Mouse (Mus musculus) midbrain, postnatal 0 days (tissue): ENCODE measurements around the gene Denr. TPM values are rescaled to one million over a fixed set of nuclear protein-coding genes. Genes with fewer than 3 reads are reported as not detected.

Experiments
- ATAC-seq: fragments of 200-750 bp; cut with Nextera tagmentation; 2 replicates; pipeline ENCODE4 v1.8.0; 2017; ENCODE audit warnings: moderate number of reproducible peaks, mild to moderate bottlenecking, moderate TSS enrichment, moderate library complexity; ENCODE audit not compliant: low FRiP score
- DNase-seq: peaks from one replicate; pipeline ENCODE4 v3.0.0-alpha.2; 2015; ENCODE audit warnings: low spot score
- H3K27ac ChIP-seq: fragments of 300-500 bp; sonication (generic); 2 replicates; pipeline ENCODE4 v1.5.1; 2014; ENCODE audit warnings: low read depth, mild to moderate bottlenecking, low read length, mixed read lengths
- H3K27me3 ChIP-seq: fragments of 300-500 bp; sonication (generic); 2 replicates; pipeline ENCODE4 v1.6.1; 2014; ENCODE audit warnings: low read length, control low read depth, mixed read lengths; ENCODE audit not compliant: insufficient read depth
- H3K36me3 ChIP-seq: fragments of 300-500 bp; sonication (generic); 2 replicates; pipeline ENCODE4 v1.6.1; 2014; ENCODE audit warnings: low read length, control low read depth, mixed read lengths; ENCODE audit not compliant: insufficient read depth
- H3K4me1 ChIP-seq: fragments of 300-500 bp; sonication (generic); 2 replicates; pipeline ENCODE4 v1.6.1; 2014; ENCODE audit warnings: mild to moderate bottlenecking, control low read depth, antibody characterized with exemption, low read length, mixed read lengths; ENCODE audit not compliant: insufficient read depth
- H3K4me2 ChIP-seq: fragments of 300-500 bp; sonication (generic); 2 replicates; pipeline ENCODE4 v1.6.1; 2014; ENCODE audit warnings: low read depth, mild to moderate bottlenecking, low read length, mixed read lengths; ENCODE audit not compliant: poor library complexity, severe bottlenecking
- H3K4me3 ChIP-seq: fragments of 300-500 bp; sonication (generic); 2 replicates; pipeline ENCODE4 v1.5.1; 2014; ENCODE audit warnings: low read depth, mild to moderate bottlenecking, low read length, moderate library complexity
- H3K9ac ChIP-seq: fragments of 300-500 bp; sonication (generic); replicated peaks from 2 replicates; pipeline ENCODE4 v1.6.1; 2014; ENCODE audit warnings: mild to moderate bottlenecking, low read length, moderate library complexity, mixed read lengths; ENCODE audit not compliant: poor library complexity, severe bottlenecking
- H3K9me3 ChIP-seq: fragments of 300-500 bp; sonication (generic); 2 replicates; pipeline ENCODE4 v1.6.1; 2016; ENCODE audit warnings: low read length, control low read depth
- CTCF ChIP-seq: IDR thresholded peaks from 2 replicates; pipeline ENCODE4 v1.5.1; 2016; ENCODE audit warnings: antibody characterized with exemption, mild to moderate bottlenecking
- WGBS: fragments of 180-500 bp; shearing (Covaris S2); extraction: QIAGEN DNeasy Blood & Tissue Kit; methylation state at CpG from one replicate; pipeline ENCODE4 v1.1.7; 2014; 5-methylcytosine and 5-hydroxymethylcytosine counted together
- polyA plus RNA-seq: library from polyadenylated mRNA; unstranded; fragments of >200 nt; fragmentation: Nextera tagmentation; extraction: Ambion mirVana; gene quantifications from 2 replicates; pipeline ENCODE4 v1.2.1, GENCODE M21; 2015
- total RNA-seq: library from RNA; depleted of rRNA; stranded (reverse); fragments of >200 nt; gene quantifications from 2 replicates; pipeline ENCODE4 v1.2.3, GENCODE M21; 2014

The Denr gene
- total and polyA plus RNA-seq, 2 experiments from 2014 or later, result 13.8 to 158 TPM

- no peaks in the 10 kb centered on the region for H3K4me1 ChIP-seq
- no peaks in the 10 kb centered on the region for H3K27me3 ChIP-seq
- no peaks in the 10 kb centered on the region for H3K36me3 ChIP-seq
- H3K4me3 ChIP-seq, result no peak overlapping the region
- TF ChIP-seq CTCF, result no peak
- ATAC-seq (no peak), DNase-seq (no peak)
- H3K27ac ChIP-seq, result no peak overlapping the region
- H3K9ac ChIP-seq, result no peak overlapping the region
- no peak overlapping the region for H3K4me2 ChIP-seq
- WGBS, result 91% methylated on average over 5 of the region's 5 CpGs
- no peaks in the 10 kb centered on the region for H3K9me3 ChIP-seq
These were observed 13.5 kb upstream of the Denr start for GRCm38 (mm10) chr5:123893520-123893919.

DNA sequence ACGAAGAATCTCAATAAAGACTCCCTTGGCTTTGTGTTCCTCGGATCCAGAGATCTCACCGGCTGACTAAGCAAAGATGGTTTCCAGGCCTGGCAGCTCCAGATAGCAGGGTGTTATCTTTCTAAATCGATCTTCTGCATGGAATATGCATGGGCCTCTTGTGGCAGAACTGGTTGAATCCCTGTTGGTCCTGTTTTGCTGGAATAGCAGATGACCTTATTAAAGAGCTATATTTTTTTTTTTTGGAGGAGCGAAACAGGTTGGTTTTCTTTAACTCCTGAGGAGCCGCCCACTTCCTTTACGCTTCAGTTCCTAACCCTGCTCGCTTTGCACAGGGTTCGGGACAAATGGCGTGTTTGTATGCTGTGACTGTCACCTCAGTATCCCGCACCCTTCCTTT lies 10.6 kb upstream of the Denr start:
- ATAC-seq, result no peak
- WGBS, result 84% methylated on average over 11 of the region's 11 CpGs
- no peak overlapping the region for H3K4me3 ChIP-seq

GRCm38 (mm10) chr5:123897352-123897751 lies 9.6 kb upstream of the Denr start:
- ATAC-seq, result no peak
- Histone ChIP-seq H3K4me1 (no peaks in the 10 kb centered on the region), H3K27ac (no peak overlapping the region), H3K9ac (no peak overlapping the region), H3K27me3 (no peaks in the 10 kb centered on the region), H3K4me2 (no peak overlapping the region), H3K9me3 (no peaks in the 10 kb centered on the region), H3K4me3 (no peak overlapping the region), H3K36me3 (no peaks in the 10 kb centered on the region)
- WGBS, result 83% methylated on average over 13 of the region's 13 CpGs
- TF ChIP-seq CTCF, result no peak
- no peak for DNase-seq

More for the DNA sequence above, 10.6 kb upstream of the Denr start:
- Histone ChIP-seq H3K27me3 (no peaks in the 10 kb centered on the region), H3K9me3 (no peaks in the 10 kb centered on the region), H3K4me2 (no peak overlapping the region), H3K9ac (no peak overlapping the region), H3K36me3 (no peaks in the 10 kb centered on the region), H3K4me1 (no peaks in the 10 kb centered on the region), H3K27ac (no peak overlapping the region)
- TF ChIP-seq CTCF, result no peak
- no peak for DNase-seq

DNA sequence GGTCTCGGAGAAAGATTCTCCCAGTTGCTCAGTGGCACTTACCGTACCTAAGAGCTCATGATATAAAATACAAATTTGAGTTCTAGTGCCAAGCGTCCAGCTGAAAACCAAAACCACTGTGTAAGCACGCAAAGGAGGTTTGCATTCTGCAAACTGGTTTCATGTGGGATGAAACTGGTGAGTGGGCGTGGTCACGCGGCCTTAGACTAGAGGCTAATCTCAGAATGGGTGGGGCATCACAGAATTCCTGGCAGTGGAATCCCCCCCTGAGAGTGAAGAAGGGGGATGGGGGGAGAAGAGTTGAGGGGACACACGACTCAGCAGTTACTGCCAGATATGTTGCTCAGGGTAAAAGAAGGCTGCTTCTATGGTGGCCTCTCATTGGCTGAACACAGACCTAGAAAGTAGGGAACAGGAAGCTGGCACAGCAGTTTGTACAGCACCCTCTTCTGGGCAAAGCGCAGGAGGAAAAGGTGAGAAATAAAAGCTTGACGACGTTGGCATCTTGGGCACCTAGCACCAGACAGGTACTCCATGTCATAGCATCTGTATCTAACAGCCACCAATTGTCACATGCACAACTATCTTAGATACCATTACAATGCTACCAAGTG lies 2.8 kb upstream of the Denr start:
- TF ChIP-seq CTCF, result peak; percentile 19; the same call in 1 of the 2 replicates

GRCm38 (mm10) chr5:123906146-123906975 lies 614 bp upstream of the Denr start:
- Histone ChIP-seq H3K27me3 (no peaks in the 10 kb centered on the region), H3K4me1 (peaks cover 11% of the 10 kb centered on the region; the same call in 1 of the 2 replicates), H3K4me2 (peak overlapping the region; percentile 93), H3K36me3 (peaks cover 10% of the 10 kb centered on the region), H3K27ac (no peak overlapping the region), H3K9ac (no peak overlapping the region; the same call in 1 of the 2 replicates), H3K9me3 (no peaks in the 10 kb centered on the region), H3K4me3 (peak overlapping the region; percentile 94; the same call in 1 of the 2 replicates)
- no peak for TF ChIP-seq CTCF
- ATAC-seq (no peak), DNase-seq (no peak)
- WGBS, result 68% methylated on average over 17 of the region's 17 CpGs

More for the DNA sequence above, 2.8 kb upstream of the Denr start:
- H3K27ac ChIP-seq, result no peak overlapping the region
- H3K36me3 ChIP-seq, result 0 out of 2 replicates have a peak, but pooled peaks cover 3% of the 10 kb centered on the region
- no peaks in the 10 kb centered on the region for H3K9me3 ChIP-seq
- peaks cover 11% of the 10 kb centered on the region; the same call in 1 of the 2 replicates for H3K4me1 ChIP-seq
- no peaks in the 10 kb centered on the region for H3K27me3 ChIP-seq
- no peak overlapping the region for H3K9ac ChIP-seq
- H3K4me2 ChIP-seq, result no peak overlapping the region
- WGBS, result 80% methylated on average over 11 of the region's 11 CpGs
- DNase-seq (no peak), ATAC-seq (no peak)
- H3K4me3 ChIP-seq, result no peak overlapping the region

DNA sequence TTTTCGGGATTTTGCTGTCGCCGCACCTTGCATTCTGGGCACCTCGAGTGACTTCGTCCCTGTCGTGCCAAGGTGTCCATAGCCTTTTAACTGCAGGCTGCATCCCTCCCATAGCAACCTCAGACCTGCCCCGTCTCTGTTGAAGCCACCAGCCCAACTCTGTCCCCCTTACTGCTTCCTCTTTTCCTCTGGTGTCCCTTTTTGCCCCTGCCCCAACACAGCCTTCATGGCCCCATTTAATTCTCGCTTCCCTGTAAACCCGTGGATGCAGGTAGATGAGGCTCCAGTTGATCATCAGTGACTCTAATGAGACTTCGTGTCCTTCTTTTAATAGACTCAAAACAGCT lies 629 bp downstream of the Denr start:
- ATAC-seq (no peak; the same call in 1 of the 2 replicates), DNase-seq (no peak)
- Histone ChIP-seq H3K27me3 (no peaks in the 10 kb centered on the region), H3K9me3 (no peaks in the 10 kb centered on the region), H3K4me2 (peak overlapping the region; percentile 93), H3K4me3 (peak overlapping the region; percentile 94), H3K9ac (peak overlapping the region; percentile 96), H3K4me1 (peaks cover 11% of the 10 kb centered on the region; the same call in 1 of the 2 replicates), H3K27ac (peak overlapping the region; percentile 71), H3K36me3 (peaks cover 10% of the 10 kb centered on the region)
- no peak for TF ChIP-seq CTCF
- WGBS, result 7% methylated on average over 10 of the region's 10 CpGs
